Mouse (Mus musculus) spleen, postnatal 10 days (tissue): Measurements from ENCODE around the gene Rhcg.

ENCODE experiments used
- DNase-seq, 2 experiments: peaks; one replicate each; pipeline ENCODE4 v3.0.0; 2021 to 2022; ENCODE audit warnings: low spot score in 2 of 2

The Rhcg gene

GRCm38 (mm10) chr7:79617418-79617817, at the start of gene Rhcg:
TSS of gene Rhcg (minus strand) at chr7:79617657.
- no peak for DNase-seq

DNA sequence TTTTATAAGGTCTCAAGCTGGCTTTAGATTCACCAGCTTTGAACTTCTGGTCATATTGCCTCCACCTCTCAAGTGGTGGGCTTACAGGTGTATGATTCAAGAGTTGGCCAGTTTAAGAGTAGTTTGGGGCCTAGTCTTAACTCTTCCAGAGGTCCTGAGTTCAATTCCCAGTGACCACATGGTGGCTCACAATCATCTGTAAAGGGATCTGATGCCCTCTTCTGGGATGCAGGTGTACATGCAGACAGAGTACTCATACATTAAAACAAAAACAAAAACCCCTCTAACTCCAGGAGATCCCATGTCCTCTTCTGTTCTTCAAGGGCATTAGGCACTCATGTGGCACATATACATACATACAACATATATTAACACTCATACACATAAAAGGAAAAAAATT, 49.2 kb upstream of the Rhcg start:
- DNase-seq = no peak

GRCm38 (mm10) chr7:79661253-79661890, 43.9 kb upstream of the Rhcg start:
- DNase-seq = peak in 1 of 2 experiments; percentile 28

DNA sequence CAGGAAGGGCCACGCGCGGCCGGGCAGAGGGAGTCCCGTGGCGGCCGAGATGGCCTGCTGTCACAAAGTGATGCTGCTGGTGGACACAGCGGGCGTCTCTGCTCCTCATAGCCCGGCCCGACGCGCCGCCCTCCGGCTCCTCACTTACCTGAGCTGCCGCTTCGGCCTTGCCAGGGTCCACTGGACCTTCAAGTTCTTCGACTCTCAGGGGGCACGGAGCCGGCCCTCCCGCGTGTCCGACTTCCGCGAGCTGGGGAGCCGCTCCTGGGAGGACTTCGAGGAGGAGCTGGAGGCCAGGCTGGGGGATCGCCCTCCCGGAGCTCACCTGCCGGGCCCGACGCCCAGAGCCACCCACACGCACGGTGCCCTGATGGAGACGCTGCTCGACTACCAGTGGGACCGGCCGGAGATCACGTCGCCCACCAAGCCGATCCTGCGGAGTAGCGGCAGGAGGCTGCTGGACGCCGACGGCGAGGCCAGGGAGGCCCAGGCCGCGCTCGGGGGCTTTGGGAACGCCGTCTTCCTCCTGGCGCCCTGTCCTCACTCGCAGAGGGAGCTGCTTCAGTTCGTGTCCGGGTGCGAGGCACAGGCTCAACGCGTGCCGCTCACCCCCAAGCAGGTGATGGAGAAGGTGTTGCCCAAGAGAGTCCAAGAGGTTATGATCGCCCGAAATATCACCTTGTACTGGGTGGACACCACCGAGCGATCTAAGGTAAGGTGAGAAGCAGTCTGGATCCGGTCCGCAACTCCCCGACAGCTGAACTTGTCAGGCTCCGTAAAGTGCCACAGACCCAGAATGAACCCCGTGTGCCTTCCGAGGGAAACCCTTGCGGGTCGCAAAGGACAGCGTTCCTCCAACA, 43.1 kb upstream of the Rhcg start:
- peak in 1 of 2 experiments; percentile 56 for DNase-seq

DNA sequence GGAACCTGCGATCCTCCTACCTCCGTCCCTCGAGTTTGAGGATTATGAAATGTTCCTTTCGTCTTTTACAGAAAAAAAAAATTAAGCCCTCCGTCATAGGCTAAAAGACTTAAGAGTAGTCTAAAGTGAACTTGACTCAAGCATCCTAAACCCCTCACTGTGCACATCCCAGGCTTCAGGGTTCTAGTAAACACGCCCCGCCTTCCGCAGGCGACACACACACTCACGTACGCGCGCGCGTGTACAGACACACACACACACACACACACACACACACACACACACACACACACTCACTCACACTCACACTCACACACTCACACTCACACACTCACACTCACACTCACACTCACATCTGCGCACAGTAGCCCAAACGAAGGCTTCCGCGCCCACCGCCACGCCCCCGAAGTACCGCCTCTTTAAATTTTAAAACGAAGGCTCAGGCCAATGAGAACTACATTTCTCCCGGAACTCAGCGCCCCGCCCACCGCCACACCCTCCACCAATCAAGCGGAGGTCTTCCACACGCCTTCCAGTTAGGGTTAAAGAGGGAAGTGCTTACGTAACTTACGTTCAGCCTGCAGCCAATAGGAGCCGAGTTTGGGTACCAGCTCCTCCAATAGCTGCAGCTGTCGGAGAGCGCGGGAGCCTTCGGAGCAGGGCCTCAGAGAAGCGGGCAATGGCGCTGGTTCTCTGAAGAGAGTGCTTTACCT, 42.3 kb upstream of the Rhcg start, which contains the start of gene Ticrr:
Gene Ticrr, plus strand, starts transcription at position 619 of the 713 bp plus-strand sequence.
- peak; percentile 92 to 100 for DNase-seq

DNA sequence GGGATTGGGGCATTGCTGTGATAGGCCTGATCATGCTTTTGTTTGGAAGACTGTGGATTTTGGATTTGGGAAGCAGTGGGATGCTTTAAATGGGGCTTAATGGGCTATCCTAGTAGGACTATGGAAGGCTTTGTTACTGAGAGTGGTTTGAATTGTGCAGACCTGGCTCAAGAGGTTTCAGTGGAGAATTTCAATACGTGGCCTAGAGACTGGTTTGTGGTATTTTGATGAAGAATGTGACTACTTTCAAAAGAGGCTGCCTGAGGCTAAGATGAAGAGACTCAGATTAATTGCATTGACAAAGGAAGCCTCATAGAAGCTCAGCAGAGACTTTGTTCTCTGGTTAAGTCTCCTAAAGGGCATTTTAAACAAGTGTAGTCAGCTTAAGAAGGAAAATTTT, 37.1 kb upstream of the Rhcg start:
- no peak for DNase-seq

DNA sequence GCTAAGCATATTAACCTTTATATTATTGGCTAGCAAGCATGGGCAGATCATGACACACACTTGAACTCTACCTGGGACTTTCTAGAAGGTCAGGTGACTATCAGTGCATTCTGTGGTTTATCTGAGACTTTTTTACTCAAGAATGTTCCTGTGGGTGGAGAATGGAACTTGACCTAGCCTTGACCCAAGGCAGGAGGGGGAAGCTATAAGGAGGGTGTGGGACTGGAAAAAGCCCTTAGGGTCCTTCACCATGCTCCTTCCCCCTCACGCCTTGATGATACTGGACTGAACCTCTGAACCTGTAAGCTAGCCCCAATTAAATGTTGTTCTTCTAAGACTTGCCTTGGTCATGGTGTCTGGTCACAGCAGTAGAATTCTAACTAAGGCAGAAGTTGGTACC, 36.7 kb upstream of the Rhcg start:
- no peak for DNase-seq

GRCm38 (mm10) chr7:79649005-79649404, 31.5 kb upstream of the Rhcg start:
- peak; percentile 28 to 69 for DNase-seq

GRCm38 (mm10) chr7:79647233-79647632, 29.8 kb upstream of the Rhcg start:
- no peak for DNase-seq

- DNase-seq = no peak
Measured at GRCm38 (mm10) chr7:79631773-79632348, 14.4 kb upstream of the Rhcg start.

GRCm38 (mm10) chr7:79628271-79628913, 10.9 kb upstream of the Rhcg start:
- no peak for DNase-seq

DNA sequence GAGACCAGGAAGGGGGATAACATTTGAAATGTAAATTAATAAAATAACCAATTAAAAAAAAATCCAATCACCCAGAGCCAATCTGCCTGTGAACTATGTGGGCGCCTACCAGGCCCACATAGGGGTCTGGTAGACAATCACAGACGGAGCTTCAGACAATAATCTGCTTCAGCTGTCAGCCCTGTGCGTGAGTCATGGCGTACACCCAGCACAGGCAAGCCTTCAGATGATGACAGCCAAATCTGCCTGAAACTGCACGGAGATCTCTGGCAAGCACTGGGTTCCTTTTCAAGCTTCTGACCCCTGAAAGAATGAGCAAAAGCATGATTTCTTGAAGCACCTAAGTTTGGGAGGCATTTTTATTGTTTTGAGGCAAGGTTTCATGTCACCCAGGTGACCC, 8.7 kb upstream of the Rhcg start:
- DNase-seq = no peak

DNA sequence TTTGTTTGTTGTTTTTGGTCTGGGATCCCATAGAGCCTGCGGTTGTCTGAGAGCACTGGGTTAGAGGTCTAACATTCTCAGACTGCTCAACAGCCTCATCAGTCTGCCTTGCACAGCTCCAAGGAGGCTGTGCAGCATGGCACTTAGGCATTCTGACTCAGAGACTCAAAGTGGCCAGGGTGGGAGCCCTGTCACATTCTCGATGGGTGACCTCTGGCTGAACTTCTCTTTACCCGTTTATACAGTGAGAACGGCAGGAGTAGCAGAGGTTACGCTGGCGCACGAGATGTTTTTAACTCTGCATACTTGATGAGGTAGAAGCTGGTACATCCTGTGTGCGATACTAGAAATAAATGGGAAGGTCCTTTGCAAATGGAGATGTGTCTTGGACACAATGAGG, 5.6 kb upstream of the Rhcg start:
- DNase-seq = no peak

GRCm38 (mm10) chr7:79619493-79619892, 2.0 kb upstream of the Rhcg start:
- no peak for DNase-seq

DNA sequence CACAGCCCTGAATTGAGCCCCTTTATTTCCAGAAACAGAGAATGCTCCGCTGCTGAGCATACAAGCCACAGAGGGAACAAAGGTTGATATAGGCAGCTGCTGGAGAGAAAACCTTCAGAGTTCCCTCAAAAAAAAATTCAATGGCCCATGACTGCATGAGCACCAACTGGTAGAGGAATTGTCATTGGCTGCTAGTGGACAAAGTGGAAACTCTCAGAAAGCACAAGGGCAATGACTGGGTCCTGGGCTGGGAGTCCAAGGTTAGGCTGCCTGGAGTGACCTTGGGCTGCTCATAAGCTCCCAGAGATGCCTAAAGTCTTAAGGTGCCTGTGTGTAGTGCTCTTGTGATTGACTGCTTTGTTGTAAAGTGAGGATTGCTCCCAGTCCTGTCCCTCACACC, 1.5 kb downstream of the Rhcg start:
- no peak for DNase-seq

DNA sequence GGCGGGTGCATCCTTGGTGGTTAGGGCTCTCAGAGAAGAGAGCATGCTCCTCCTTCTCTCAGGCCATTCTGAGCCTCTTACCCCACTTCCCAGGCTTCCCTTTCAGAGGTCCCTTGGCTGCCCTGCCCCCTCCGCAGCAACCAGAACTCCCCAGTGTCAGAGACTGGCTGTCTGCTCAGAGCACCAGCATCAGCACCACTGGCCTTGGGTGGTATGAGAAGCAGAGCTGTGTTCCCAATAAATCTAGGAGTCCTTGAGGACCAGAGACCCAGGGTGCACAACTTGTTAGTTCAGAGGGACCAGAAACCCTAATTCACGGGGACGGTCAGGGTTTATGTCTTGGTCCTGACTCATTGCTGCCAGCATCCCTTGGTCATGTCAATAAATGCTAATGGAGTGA, 2.4 kb downstream of the Rhcg start:
- no peak for DNase-seq

DNA sequence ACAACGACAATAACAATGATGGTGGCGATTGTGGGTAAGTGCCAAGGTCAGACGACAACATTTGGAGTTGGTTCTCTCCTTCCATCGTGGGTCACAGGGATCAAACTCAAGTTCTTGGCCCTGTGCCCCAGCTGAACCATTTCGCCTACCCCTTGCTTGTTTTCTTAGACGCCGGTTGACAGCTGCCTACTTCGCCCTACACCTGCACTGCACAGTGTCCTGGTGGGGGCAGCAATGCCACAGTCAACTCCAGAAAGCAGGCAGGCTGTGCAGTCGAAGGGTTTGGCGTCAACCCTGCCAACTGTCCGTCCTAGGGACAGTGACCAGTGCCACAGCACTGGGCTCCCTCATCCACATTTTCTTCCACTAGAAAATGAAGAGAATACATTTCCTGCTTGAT, 4.1 kb downstream of the Rhcg start:
- no peak for DNase-seq

GRCm38 (mm10) chr7:79612783-79613182, 4.7 kb downstream of the Rhcg start:
- DNase-seq = peak in 1 of 2 experiments; percentile 62

- DNase-seq = no peak
Measured at GRCm38 (mm10) chr7:79611901-79612300, 5.6 kb downstream of the Rhcg start.

DNA sequence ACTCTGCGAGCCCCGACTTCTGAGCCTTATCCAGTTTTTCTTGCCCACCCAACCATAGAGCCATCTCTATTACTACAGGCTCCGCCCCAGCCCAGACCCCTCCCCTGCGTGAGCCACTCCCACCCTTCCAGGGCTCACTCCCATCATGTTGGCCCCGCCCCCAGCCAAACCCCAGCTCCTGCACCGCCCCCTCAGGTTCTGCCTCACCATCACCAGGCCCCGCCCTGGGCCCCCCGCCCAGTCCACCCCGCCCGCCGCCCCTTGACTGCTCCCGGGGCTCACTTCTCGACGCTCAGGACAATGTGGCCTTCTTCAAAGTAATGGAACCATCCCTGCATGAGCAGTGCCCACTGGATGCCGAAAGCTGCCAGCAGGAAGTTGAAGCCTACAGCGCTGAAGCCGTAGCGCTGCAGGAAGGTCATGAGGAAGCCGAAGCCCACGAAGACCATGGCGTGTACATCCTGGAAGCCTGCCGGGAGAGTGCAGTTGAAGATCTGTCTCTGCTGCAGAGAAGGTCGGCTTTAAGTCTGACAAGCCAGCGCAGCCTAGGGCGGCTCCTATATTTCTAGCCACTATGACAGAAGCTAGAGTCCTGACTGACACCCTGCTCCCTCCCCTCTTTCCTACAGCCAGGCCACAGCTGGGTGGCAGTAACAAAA, 10.1 kb downstream of the Rhcg start:
- peak in 1 of 2 experiments; percentile 27 for DNase-seq

DNA sequence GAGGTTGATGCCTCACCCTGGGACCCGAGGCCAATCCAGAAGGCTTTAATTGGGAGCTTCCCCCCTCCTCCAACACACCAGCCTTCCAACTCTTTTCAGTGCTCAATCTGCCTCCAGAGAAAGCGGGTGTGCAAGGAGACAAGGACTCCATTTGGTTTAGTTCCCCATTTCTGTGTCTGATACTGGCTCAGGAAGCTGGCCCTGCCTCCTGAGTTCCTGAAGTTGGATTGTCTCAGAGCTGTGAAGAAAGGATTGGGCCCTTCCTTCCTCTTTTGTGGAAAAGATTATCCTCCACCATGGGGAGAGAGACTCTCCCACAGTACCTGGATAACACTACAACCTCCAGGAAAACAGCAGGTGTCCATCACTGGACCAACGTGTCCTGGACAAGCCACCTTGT, 10.7 kb downstream of the Rhcg start:
- no peak for DNase-seq
